Mouse (Mus musculus) heart, adult 2 months (tissue): ENCODE data around the gene 1700001P01Rik. TPM values are rescaled to one million over a fixed set of nuclear protein-coding genes. Genes with fewer than 3 reads are reported as not detected.

ENCODE experiments used
- DNase-seq, 2 experiments: peaks; one replicate each; pipeline ENCODE4 v3.0.0; 2021
- H3K27ac ChIP-seq: fragments of 200-600 bp; 2 replicates; pipeline ENCODE4 v1.8.1; 2022
- H3K27me3 ChIP-seq: fragments of 200-500 bp; 2 replicates; pipeline ENCODE4 v1.6.1; 2012; ENCODE audit warnings: mild to moderate bottlenecking, low read length, inconsistent platforms, mixed read lengths; ENCODE audit not compliant: control insufficient read depth, insufficient read depth
- H3K36me3 ChIP-seq: fragments of 200-500 bp; 2 replicates; pipeline ENCODE4 v1.6.1; 2012; ENCODE audit warnings: low read length, inconsistent platforms; ENCODE audit not compliant: control insufficient read depth, insufficient read depth
- H3K4me1 ChIP-seq: fragments of 200-500 bp; 2 replicates; pipeline ENCODE4 v1.6.1; 2011; ENCODE audit warnings: low read length; ENCODE audit not compliant: control insufficient read depth, insufficient read depth
- H3K4me3 ChIP-seq: fragments of 200-600 bp; 2 replicates; pipeline ENCODE4 v1.8.1; 2022
- H3K79me2 ChIP-seq: fragments of 200-500 bp; replicated peaks from 2 replicates; pipeline ENCODE4 v1.6.1; 2012; ENCODE audit warnings: mild to moderate bottlenecking, inconsistent platforms, low read length, moderate library complexity, mixed read lengths; ENCODE audit not compliant: control insufficient read depth, insufficient read depth
- H3K9ac ChIP-seq: fragments of 200-500 bp; 2 replicates; pipeline ENCODE4 v1.6.1; 2012; ENCODE audit warnings: low read depth, mild to moderate bottlenecking, control low read depth, inconsistent platforms, low read length, mixed read lengths
- CTCF ChIP-seq: fragments of 200-600 bp; IDR thresholded peaks from 2 replicates; pipeline ENCODE4 v1.8.1; 2022; ENCODE audit warnings: antibody characterized with exemption, mild to moderate bottlenecking, moderate library complexity
- EP300 ChIP-seq: fragments of 200-500 bp; IDR thresholded peaks from 2 replicates; pipeline ENCODE4 v1.6.1; 2011; ENCODE audit warnings: low read depth, low read length, control low read depth; ENCODE audit not compliant: insufficient read depth
- POLR2A ChIP-seq: fragments of 200-500 bp; IDR thresholded peaks from 2 replicates; pipeline ENCODE4 v1.6.1; 2011; ENCODE audit warnings: mild to moderate bottlenecking, low read depth, low read length, control low read depth; ENCODE audit not compliant: insufficient read depth
- WGBS: fragments of 180-500 bp; shearing (Covaris S2); methylation state at CpG from one replicate; pipeline ENCODE4 v1.1.7; 2018; 5-methylcytosine and 5-hydroxymethylcytosine counted together
- intact Hi-C: fragments of 180-260 bp; cut with DNase I; formaldehyde crosslinking; loops from one replicate; pipeline ENCODE4 v1.15.1; 2025
- polyA plus RNA-seq: library from polyadenylated mRNA; depleted of rRNA; stranded (reverse); fragments of >200 nt; gene quantifications from 2 replicates; pipeline ENCODE4 v1.2.3, GENCODE M21; 2012
- total RNA-seq, 2 experiments: library from RNA; stranded (reverse); gene quantifications; 2 replicates each; pipeline ENCODE4 v1.2.3; 2021

1700001P01Rik gene
- total and polyA plus RNA-seq, 3 experiments: 0.20 TPM; not detected in 2

GRCm38 (mm10) chr11:97812491-97812921 is 36.8 kb upstream of the 1700001P01Rik start:
- Histone ChIP-seq H3K9ac (no peak overlapping the region), H3K4me3 (no peak overlapping the region), H3K4me1 (peaks cover 55% of the 10 kb centered on the region), H3K79me2 (peaks cover 2% of the 10 kb centered on the region), H3K36me3 (peaks cover 34% of the 10 kb centered on the region), H3K27ac (no peak overlapping the region), H3K27me3 (no peaks in the 10 kb centered on the region)
- intact Hi-C loops: no loop called here
- 74% methylated on average over 3 of the region's 3 CpGs for WGBS
- no peak for DNase-seq
- TF ChIP-seq POLR2A (no peak), EP300 (no peak), CTCF (no peak)

GRCm38 (mm10) chr11:97811569-97812362 is 36.0 kb upstream of the 1700001P01Rik start:
- H3K4me3 ChIP-seq: no peak overlapping the region
- intact Hi-C loops: no loop called here
- peaks cover 2% of the 10 kb centered on the region for H3K79me2 ChIP-seq
- no peak overlapping the region for H3K9ac ChIP-seq
- peaks cover 35% of the 10 kb centered on the region for H3K36me3 ChIP-seq
- H3K27me3 ChIP-seq: no peaks in the 10 kb centered on the region
- no peak for TF ChIP-seq EP300
- no peak for TF ChIP-seq CTCF
- TF ChIP-seq POLR2A: no peak
- WGBS: 46% methylated on average over 13 of the region's 13 CpGs
- peaks cover 55% of the 10 kb centered on the region for H3K4me1 ChIP-seq
- H3K27ac ChIP-seq: no peak overlapping the region
- DNase-seq: no peak

GRCm38 (mm10) chr11:97810970-97811369 is 35.3 kb upstream of the 1700001P01Rik start:
- H3K36me3 ChIP-seq: peaks cover 30% of the 10 kb centered on the region
- peaks cover 57% of the 10 kb centered on the region for H3K4me1 ChIP-seq
- 61% methylated on average over 3 of the region's 3 CpGs for WGBS
- peak overlapping the region; percentile 36 for H3K27ac ChIP-seq
- H3K9ac ChIP-seq: no peak overlapping the region
- intact Hi-C loops: no loop called here
- peaks cover 2% of the 10 kb centered on the region for H3K79me2 ChIP-seq
- no peak overlapping the region for H3K4me3 ChIP-seq
- H3K27me3 ChIP-seq: no peaks in the 10 kb centered on the region
- DNase-seq: no peak
- TF ChIP-seq POLR2A (no peak), EP300 (no peak), CTCF (no peak)

GRCm38 (mm10) chr11:97810356-97810755 is 34.6 kb upstream of the 1700001P01Rik start:
- Histone ChIP-seq H3K27ac (peak overlapping the region; percentile 21), H3K4me1 (peaks cover 58% of the 10 kb centered on the region), H3K79me2 (peaks cover 2% of the 10 kb centered on the region), H3K27me3 (no peaks in the 10 kb centered on the region), H3K36me3 (peaks cover 27% of the 10 kb centered on the region), H3K4me3 (no peak overlapping the region), H3K9ac (no peak overlapping the region)
- WGBS: 77% methylated on average over 7 of the region's 7 CpGs
- TF ChIP-seq EP300 (no peak), CTCF (no peak), POLR2A (no peak)
- DNase-seq: peak in 1 of 2 experiments; percentile 30
- intact Hi-C loops: no loop called here

GRCm38 (mm10) chr11:97809235-97810121 is 33.8 kb upstream of the 1700001P01Rik start:
- intact Hi-C loops: no loop called here

More at GRCm38 (mm10) chr11:97809235-97810121, 33.8 kb upstream of the 1700001P01Rik start:
- TF ChIP-seq CTCF: no peak
- TF ChIP-seq EP300: no peak
- TF ChIP-seq POLR2A: no peak
- peak in 1 of 2 experiments; percentile 34 for DNase-seq
- Histone ChIP-seq H3K9ac (no peak overlapping the region), H3K36me3 (peaks cover 29% of the 10 kb centered on the region), H3K27ac (peak overlapping the region; percentile 70), H3K4me3 (no peak overlapping the region), H3K4me1 (peaks cover 62% of the 10 kb centered on the region), H3K27me3 (no peaks in the 10 kb centered on the region), H3K79me2 (peaks cover 2% of the 10 kb centered on the region)
- 34% methylated on average over 7 of the region's 7 CpGs for WGBS
